Mouse (Mus musculus) myocyte (in vitro differentiated cells): ENCODE measurements at regions not wholly inside any gene's neighbourhood (a gene's known extent, or its start where the extent isn't known, plus 50 kb on each side); places are given as distances from the start of the nearest gene placed in this dataset.

Experiments
- H3K27me3 ChIP-seq: one replicate; pipeline ENCODE4 v1.6.1; 2011; ENCODE audit not compliant: control insufficient read depth, insufficient read depth, insufficient read length
- H3K36me3 ChIP-seq: one replicate; pipeline ENCODE4 v1.6.1; 2011; ENCODE audit not compliant: control insufficient read depth, insufficient read depth
- H3K4me2 ChIP-seq: one replicate; pipeline ENCODE4 v1.6.1; 2011; ENCODE audit warnings: low read depth, control low read depth
- H3K4me3 ChIP-seq: one replicate; pipeline ENCODE4 v1.5.1; 2011; ENCODE audit warnings: mild to moderate bottlenecking, control low read depth, moderate library complexity
- H3K79me2 ChIP-seq: one replicate; pipeline ENCODE4 v1.6.1; 2011; ENCODE audit not compliant: control insufficient read depth, insufficient read depth
- H3ac ChIP-seq: one replicate; pipeline ENCODE4 v1.6.1; 2011; ENCODE audit not compliant: control insufficient read depth, insufficient read length
- CEBPB ChIP-seq: IDR thresholded peaks from 2 replicates; pipeline ENCODE4 v1.6.1; 2011; ENCODE audit warnings: mild to moderate bottlenecking, moderate library complexity; ENCODE audit not compliant: poor library complexity, insufficient read depth, severe bottlenecking
- E2F4 ChIP-seq: IDR thresholded peaks from one replicate; pipeline ENCODE4 v1.6.1; 2011; ENCODE audit warnings: mild to moderate bottlenecking, control low read depth, moderate library complexity; ENCODE audit not compliant: insufficient read depth
- MAX ChIP-seq: IDR thresholded peaks from one replicate; pipeline ENCODE4 v1.6.1; 2011; ENCODE audit warnings: low read depth, mild to moderate bottlenecking, control low read depth
- MYOD1 ChIP-seq, 3 experiments: IDR thresholded peaks; one replicate each; pipeline ENCODE4 v1.6.1; 2011; ENCODE audit warnings: control low read depth in 2 of 3, low read depth in 2 of 3, mild to moderate bottlenecking in 2 of 3, moderate library complexity in 1 of 3; ENCODE audit not compliant: insufficient read length in 2 of 3, control insufficient read depth in 1 of 3
- MYOG ChIP-seq, 3 experiments: IDR thresholded peaks; one replicate each; pipeline ENCODE4 v1.6.1; 2011; ENCODE audit warnings: control low read depth in 2 of 3, low read depth in 2 of 3, mild to moderate bottlenecking in 2 of 3; ENCODE audit not compliant: insufficient read length in 2 of 3, control insufficient read depth in 1 of 3, insufficient read depth in 1 of 3
- POLR2A ChIP-seq: IDR thresholded peaks from one replicate; pipeline ENCODE4 v1.6.1; 2011; ENCODE audit warnings: low read depth, mild to moderate bottlenecking, control low read depth, moderate library complexity; ENCODE audit not compliant: insufficient read length
- POLR2AphosphoS2 ChIP-seq: IDR thresholded peaks from one replicate; pipeline ENCODE4 v1.6.1; 2011; ENCODE audit warnings: low read depth, control low read depth; ENCODE audit not compliant: insufficient read length
- REST ChIP-seq: IDR thresholded peaks from one replicate; pipeline ENCODE4 v1.6.1; 2011; ENCODE audit warnings: mild to moderate bottlenecking, control low read depth, moderate library complexity; ENCODE audit not compliant: insufficient read depth, insufficient read length
- SRF ChIP-seq: IDR thresholded peaks from one replicate; pipeline ENCODE4 v1.6.1; 2011; ENCODE audit warnings: low read depth; ENCODE audit not compliant: control insufficient read depth, insufficient read length
- TCF12 ChIP-seq: IDR thresholded peaks from one replicate; pipeline ENCODE4 v1.6.1; 2011; ENCODE audit warnings: mild to moderate bottlenecking, control low read depth; ENCODE audit not compliant: poor library complexity, insufficient read depth, severe bottlenecking
- TCF3 ChIP-seq: IDR thresholded peaks from one replicate; pipeline ENCODE4 v1.6.1; 2011; ENCODE audit warnings: low read depth, control low read depth; ENCODE audit not compliant: insufficient read length
- USF1 ChIP-seq: IDR thresholded peaks from one replicate; pipeline ENCODE4 v1.6.1; 2011; ENCODE audit warnings: low read depth, mild to moderate bottlenecking, control low read depth, moderate library complexity

DNA sequence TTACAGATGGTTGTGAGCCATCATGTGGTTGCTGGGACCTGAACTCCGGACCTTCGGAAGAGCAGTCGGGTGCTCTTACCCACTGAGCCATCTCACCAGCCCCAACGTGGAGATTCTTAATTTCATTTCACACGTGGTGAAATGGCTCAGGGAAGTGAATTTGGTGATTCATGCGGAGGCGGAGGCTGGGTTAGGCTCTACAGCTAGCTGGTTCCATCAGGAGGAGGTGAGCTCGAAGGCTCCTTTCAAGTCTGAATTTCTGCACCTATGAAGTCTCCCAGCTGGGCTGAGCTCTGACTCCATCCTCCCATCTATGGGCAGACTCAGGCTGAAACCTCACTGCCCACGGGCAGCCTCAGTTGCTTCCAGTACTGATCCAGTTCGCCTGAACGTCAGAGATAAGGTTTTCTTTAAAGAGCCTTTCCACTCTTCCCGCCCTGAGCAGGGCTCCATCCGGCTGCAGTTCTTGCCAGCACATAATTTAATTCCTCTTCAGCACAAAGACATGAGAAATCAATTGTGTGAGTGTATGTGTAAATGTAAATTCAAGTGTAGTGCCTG is 103.5 kb upstream of the Chd6 start:
- H3K4me2 ChIP-seq, result no peak overlapping the region
- no peak overlapping the region for H3ac ChIP-seq
- H3K36me3 ChIP-seq, result no peaks in the 10 kb centered on the region
- no peaks in the 10 kb centered on the region for H3K27me3 ChIP-seq
- H3K4me3 ChIP-seq, result no peak overlapping the region
- TF ChIP-seq POLR2AphosphoS2 (no peak), MYOD1 (IDR thresholded peaks at IDR 0.05; ENCODE audit: control insufficient read depth in 1 of 3, insufficient read length in 2 of 3, low read depth in 2 of 3) (no peak), MYOG (IDR thresholded peaks at IDR 0.05; ENCODE audit: control insufficient read depth in 1 of 3, insufficient read depth in 1 of 3, insufficient read length in 2 of 3, low read depth in 2 of 3) (no peak), TCF3 (no peak), MAX (no peak), CEBPB (no peak), TCF12 (no peak), REST (no peak), USF1 (no peak), E2F4 (no peak), SRF (no peak), POLR2A (no peak)
- H3K79me2 ChIP-seq, result no peaks in the 10 kb centered on the region

GRCm38 (mm10) chr2:161196713-161197372 is 88.0 kb upstream of the Chd6 start:
- Histone ChIP-seq H3K79me2 (no peaks in the 10 kb centered on the region), H3K36me3 (no peaks in the 10 kb centered on the region), H3K4me3 (no peak overlapping the region), H3K4me2 (no peak overlapping the region), H3K27me3 (no peaks in the 10 kb centered on the region), H3ac (no peak overlapping the region)
- TF ChIP-seq MYOG (IDR thresholded peaks at IDR 0.05; ENCODE audit: control insufficient read depth in 1 of 3, insufficient read depth in 1 of 3, insufficient read length in 2 of 3, low read depth in 2 of 3), result no peak

DNA sequence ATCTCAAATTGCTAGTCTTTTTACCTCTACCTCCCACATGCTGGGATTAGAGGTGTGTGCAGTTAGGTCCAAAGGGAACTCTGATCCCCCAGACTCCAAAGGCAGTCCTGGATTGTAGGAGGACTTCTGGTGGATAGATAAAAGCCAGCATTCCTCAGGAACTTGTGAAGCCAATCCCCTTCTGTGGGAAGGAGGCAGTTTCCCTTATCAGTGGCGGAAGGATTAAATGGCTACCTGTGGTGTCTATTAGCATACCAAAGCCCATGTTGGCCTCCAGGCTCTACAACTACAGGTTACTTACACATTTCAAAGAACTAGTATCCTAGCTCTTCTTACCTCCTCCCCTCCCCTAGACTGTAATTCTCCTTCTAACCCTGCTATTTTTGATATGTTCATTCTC is 78.6 kb upstream of the Chd6 start:
- H3K4me2 ChIP-seq, result no peak overlapping the region
- H3K79me2 ChIP-seq, result no peaks in the 10 kb centered on the region
- H3K4me3 ChIP-seq, result no peak overlapping the region
- no peak overlapping the region for H3ac ChIP-seq
- H3K27me3 ChIP-seq, result no peaks in the 10 kb centered on the region
- H3K36me3 ChIP-seq, result no peaks in the 10 kb centered on the region
- no peak for TF ChIP-seq POLR2AphosphoS2
- TF ChIP-seq MAX, result no peak
- no peak for TF ChIP-seq MYOG (IDR thresholded peaks at IDR 0.05; ENCODE audit: control insufficient read depth in 1 of 3, insufficient read depth in 1 of 3, insufficient read length in 2 of 3, low read depth in 2 of 3)
- no peak for TF ChIP-seq TCF3
- TF ChIP-seq MYOD1 (IDR thresholded peaks at IDR 0.05; ENCODE audit: control insufficient read depth in 1 of 3, insufficient read length in 2 of 3, low read depth in 2 of 3), result no peak
- TF ChIP-seq TCF12, result no peak
- TF ChIP-seq CEBPB, result no peak
- TF ChIP-seq USF1, result no peak
- TF ChIP-seq POLR2A, result no peak

DNA sequence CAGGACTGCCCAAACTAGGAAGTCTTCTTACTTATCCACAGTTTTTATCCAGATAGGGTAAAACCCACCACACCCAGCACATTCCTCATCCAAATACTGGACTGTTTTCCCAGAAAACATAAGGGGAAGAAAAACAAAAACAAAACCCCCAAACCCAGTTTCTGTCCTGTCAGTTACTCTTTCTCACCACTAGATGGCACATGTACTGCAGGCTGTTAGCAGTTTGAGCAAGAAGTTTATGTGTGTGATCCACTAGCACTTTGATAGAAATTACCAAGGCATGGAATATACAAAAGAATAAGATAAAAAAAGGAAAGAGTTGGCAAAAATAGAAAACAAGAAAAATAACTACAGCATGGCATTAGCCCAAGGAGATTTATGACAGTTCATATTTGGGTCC is 76.2 kb upstream of the Chd6 start:
- Histone ChIP-seq H3ac (no peak overlapping the region), H3K79me2 (no peaks in the 10 kb centered on the region), H3K36me3 (no peaks in the 10 kb centered on the region), H3K4me2 (no peak overlapping the region), H3K4me3 (no peak overlapping the region), H3K27me3 (no peaks in the 10 kb centered on the region)
- TF ChIP-seq CEBPB (no peak), MYOD1 (IDR thresholded peaks at IDR 0.05; ENCODE audit: control insufficient read depth in 1 of 3, insufficient read length in 2 of 3, low read depth in 2 of 3) (no peak), SRF (no peak), POLR2A (no peak), E2F4 (no peak), POLR2AphosphoS2 (no peak), MAX (no peak), REST (no peak), TCF12 (no peak), TCF3 (no peak), MYOG (IDR thresholded peaks at IDR 0.05; ENCODE audit: control insufficient read depth in 1 of 3, insufficient read depth in 1 of 3, insufficient read length in 2 of 3, low read depth in 2 of 3) (no peak), USF1 (no peak)

GRCm38 (mm10) chr2:161177355-161178021 is 68.6 kb upstream of the Chd6 start:
- H3K4me2 ChIP-seq, result peak overlapping the region; percentile 73
- no peaks in the 10 kb centered on the region for H3K79me2 ChIP-seq
- H3K36me3 ChIP-seq, result no peaks in the 10 kb centered on the region
- TF ChIP-seq MAX (no peak), SRF (no peak), REST (no peak), MYOG (IDR thresholded peaks at IDR 0.05; ENCODE audit: control insufficient read depth in 1 of 3, insufficient read depth in 1 of 3, insufficient read length in 2 of 3, low read depth in 2 of 3) (no peak), TCF3 (no peak), POLR2AphosphoS2 (no peak), TCF12 (no peak), E2F4 (no peak), USF1 (no peak), CEBPB (no peak), POLR2A (no peak), MYOD1 (IDR thresholded peaks at IDR 0.05; ENCODE audit: control insufficient read depth in 1 of 3, insufficient read length in 2 of 3, low read depth in 2 of 3) (no peak)
- no peaks in the 10 kb centered on the region for H3K27me3 ChIP-seq
- H3K4me3 ChIP-seq, result peak overlapping the region; percentile 8
- H3ac ChIP-seq, result no peak overlapping the region
